ENCODE assay signal across 15 mouse cellular contexts in genomic region chr13:15929890-15930289, GRCm38 (mm10).
DNase-seq lines count a peak whose midpoint lies in the region; ATAC-seq and TF ChIP-seq lines count a peak whose summit lies in the region.
"Had no signal": no experiment of that assay in that cellular context is flagged by ENCODE, and none has a peak within 500 bp of the region (broad histone marks: within the 10 kb centered on the region; RNA-seq: fewer than 3 reads in every experiment).

No protein-coding gene starts in this region.

- no peaks in the 10 kb centered on the region for H3K36me3 ChIP-seq in kidney, adult 2 months (ENCODE audit: control insufficient read depth, insufficient read depth, low read length)
- H3K36me3 ChIP-seq: neural tube, embryonic 15.5 days had no signal

- H3K4me1 ChIP-seq in kidney, adult 2 months (ENCODE audit: control insufficient read depth, insufficient read depth, low read length) = no peaks in the 10 kb centered on the region
- H3K4me1 ChIP-seq: neural tube, embryonic 15.5 days had no signal

- no peaks in the 10 kb centered on the region for H3K27me3 ChIP-seq in kidney, adult 2 months (replicated peaks; ENCODE audit: control insufficient read depth, insufficient read depth, low read length)
- H3K27me3 ChIP-seq: CH12.LX; neural tube, embryonic 15.5 days had no signal

- no peak overlapping the region for H3K4me3 ChIP-seq in kidney, adult 2 months (ENCODE audit: insufficient read depth, low read depth, low read length)
- H3K4me3 ChIP-seq: heart, adult 2 months; neural tube, embryonic 15.5 days had no signal

- DNase-seq in kidney, postnatal 10 days = peak; percentile 5
- no peak for DNase-seq in kidney, adult 2 months
- peak; percentile 77 for DNase-seq in NIH3T3 (ENCODE audit: low read depth)
- peak; percentile 96 for DNase-seq in fibroblast of lung, adult 2 months (ENCODE audit: low read depth)
- DNase-seq in layer of hippocampus, adult 18-20 months (ENCODE audit: low spot score in 2 of 2) = no peak
- no peak for DNase-seq in thymus, adult 18-20 months
- no peak for DNase-seq in neural tube, embryonic 10.5 days (ENCODE audit: extremely low spot score, low spot score)
- DNase-seq: cerebellum, adult 11-12 months; heart, postnatal 14 days; right cerebral cortex, postnatal 14 days; thymus, adult 2 months had no signal

- no peak for TF ChIP-seq CTCF in kidney, adult 2 months (conservative IDR thresholded peaks at IDR 0.05; ENCODE audit: insufficient read depth, insufficient read length, low read depth, low read length)

- no peak for TF ChIP-seq POLR2A in kidney, adult 2 months (IDR thresholded peaks at IDR 0.05; ENCODE audit: low read depth, low read length)

- 79% methylated on average over 3 of the region's 3 CpGs for WGBS in kidney, adult 2 months

- peak; percentile 85 for ATAC-seq in megakaryocyte, adult 5-6 weeks (ENCODE audit: poor library complexity, severe bottlenecking)

- H3K27ac ChIP-seq in kidney, adult 2 months (ENCODE audit: insufficient read depth, low read depth, low read length) = no peak overlapping the region
- H3K27ac ChIP-seq: heart, adult 2 months; neural tube, embryonic 15.5 days had no signal

Comparison
In these comparisons a context has a peak if more than half of its experiments do, and no peak if none do; other contexts are left out.
1. DNase-seq: peak in kidney, postnatal 10 days (single experiment), NIH3T3 (single experiment) and fibroblast of lung, adult 2 months (single experiment); none in kidney, adult 2 months (single experiment), layer of hippocampus, adult 18-20 months (0 of 2), thymus, adult 18-20 months (0 of 2) and neural tube, embryonic 10.5 days (single experiment).